Mouse (Mus musculus): Measurements from ENCODE around the gene Sox11. TPM values are rescaled to one million over a fixed set of nuclear protein-coding genes. Genes with fewer than 3 reads are reported as not detected.

Sox11 gene
- total RNA-seq, 2 experiments from 2014 or later, result 0.06 to 0.10 TPM

DNA sequence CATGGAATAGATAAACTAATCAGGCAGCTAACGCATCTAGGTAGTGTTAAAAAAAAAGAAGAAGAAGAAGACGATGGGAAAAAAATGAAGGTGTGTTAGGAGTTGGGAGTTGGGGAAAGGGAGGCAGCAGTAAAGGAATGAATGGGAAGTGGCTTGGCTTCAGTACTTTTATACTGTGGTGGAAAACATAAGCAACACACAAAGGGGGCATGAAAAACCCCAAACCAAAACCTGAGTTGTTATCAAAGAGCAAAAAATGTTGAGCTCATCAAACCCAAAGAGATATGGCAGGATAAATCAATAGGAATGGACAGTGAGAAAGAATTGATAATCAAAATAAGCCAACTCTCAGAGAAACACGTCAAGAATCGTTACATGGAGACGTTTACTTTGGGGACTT lies 5.6 kb downstream of the Sox11 start:
- DNase-seq (ENCODE audit: low spot score in 2 of 2), result no peak

DNA sequence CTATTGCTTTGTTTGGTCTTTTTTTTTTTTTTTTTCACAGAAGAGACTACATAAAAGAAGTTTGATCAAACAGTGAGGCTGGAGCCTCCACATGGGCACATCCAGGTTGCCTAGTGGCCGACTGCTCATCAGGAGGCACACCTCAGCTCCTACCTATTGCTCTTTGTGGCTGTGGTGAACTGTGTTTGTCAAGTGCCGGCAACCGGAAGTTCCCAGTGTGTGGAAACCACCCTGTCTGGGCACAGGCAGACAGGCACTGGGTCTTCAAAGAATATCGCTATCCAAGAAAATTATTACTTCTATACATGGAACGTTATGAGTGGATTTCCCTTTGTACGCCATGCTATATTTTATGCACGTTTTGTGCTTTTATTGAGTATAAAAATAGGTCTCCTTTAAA lies 6.0 kb downstream of the Sox11 start:
- DNase-seq (ENCODE audit: low spot score in 2 of 2), result no peak

DNA sequence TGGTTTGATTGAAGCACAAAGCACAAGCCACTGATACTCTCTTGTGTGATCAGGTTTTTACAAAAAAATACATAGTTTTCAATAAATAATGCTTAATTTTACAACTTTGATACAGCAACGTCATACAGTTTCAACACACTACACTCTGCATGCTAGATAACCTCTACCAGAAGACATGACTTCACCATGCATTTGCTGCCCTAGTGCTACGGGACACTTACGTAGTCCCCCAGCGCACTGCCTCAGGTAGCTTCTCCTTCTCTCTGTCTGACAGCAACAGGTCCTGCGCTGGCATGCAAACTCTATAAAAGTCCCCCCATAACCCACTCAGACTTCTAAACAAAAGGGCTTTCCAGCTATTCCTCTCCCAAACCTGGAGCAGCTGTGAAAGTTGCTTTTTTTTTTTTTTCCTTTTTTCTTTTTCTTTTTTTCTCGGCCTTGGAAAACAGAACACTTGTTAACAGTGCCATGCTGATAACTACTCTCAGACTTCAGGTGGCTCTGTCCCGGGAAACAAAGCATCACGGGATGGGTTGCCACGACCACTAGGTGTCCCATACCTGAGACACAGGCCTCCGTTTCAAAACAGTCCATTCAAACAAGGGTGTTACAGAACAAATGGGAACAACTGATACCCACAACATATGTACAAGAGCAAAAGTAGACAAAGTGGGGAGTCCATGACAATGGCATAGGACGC lies 6.9 kb downstream of the Sox11 start:
- DNase-seq (ENCODE audit: low spot score in 2 of 2), result no peak

DNA sequence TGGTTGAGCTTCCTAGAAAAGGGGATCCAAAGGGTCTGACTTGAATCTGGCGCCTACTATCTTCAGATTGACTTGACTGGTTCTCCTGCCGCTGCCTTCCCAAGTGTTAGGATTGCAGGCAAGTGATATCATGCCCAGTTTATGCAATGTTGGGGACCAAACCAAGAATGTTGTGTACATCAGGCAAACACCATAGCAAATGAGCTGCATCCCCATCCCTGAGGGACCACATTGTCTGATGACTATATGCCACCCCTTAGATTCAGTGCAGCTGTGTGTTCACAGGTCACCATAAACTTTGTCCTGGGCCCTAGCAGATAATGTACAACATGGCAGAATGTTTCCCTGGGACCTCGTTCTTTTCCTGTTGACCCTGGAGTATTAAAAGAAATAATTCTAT lies 8.8 kb downstream of the Sox11 start:
- DNase-seq (ENCODE audit: low spot score in 2 of 2), result no peak

DNA sequence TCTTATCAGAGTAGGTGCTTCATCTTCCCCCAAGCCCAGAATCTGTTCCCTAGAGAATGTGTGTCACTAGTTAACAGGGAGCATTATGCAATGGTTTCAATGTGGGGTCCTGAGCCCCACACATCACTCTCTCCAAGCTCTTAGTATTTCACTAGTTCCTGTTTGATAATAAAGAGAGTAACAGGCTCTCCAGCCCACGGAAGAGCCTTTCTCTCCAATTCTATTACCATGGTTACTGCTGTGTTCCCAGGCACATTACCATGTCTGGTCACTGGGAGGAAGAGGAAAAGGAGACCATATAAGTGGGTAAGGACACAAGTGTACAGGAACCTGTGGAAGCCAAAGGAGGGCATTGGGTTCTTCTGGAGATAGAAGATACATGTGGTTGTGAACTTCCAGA lies 19.0 kb downstream of the Sox11 start:
- DNase-seq (ENCODE audit: low spot score in 2 of 2), result no peak

DNA sequence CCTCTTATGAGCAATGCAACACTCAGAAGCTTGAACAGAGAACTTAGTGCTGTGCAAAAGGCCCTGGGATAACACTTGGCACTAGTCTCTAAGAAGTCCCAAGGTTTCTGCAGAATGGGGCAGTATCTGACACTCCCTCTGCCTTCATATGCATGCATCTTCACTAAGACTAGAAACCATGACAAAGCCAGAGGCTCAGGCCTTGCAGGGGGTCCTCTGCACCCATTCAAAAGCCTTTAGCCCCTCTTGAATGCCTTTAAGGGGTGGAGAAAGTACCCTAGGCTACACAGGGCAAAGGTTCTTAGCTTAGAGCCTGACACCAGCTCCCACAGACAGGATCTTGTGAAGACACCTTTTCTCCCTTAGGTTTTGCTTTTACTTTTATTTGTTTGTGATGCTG lies 21.7 kb downstream of the Sox11 start:
- DNase-seq (ENCODE audit: low spot score in 2 of 2), result no peak

DNA sequence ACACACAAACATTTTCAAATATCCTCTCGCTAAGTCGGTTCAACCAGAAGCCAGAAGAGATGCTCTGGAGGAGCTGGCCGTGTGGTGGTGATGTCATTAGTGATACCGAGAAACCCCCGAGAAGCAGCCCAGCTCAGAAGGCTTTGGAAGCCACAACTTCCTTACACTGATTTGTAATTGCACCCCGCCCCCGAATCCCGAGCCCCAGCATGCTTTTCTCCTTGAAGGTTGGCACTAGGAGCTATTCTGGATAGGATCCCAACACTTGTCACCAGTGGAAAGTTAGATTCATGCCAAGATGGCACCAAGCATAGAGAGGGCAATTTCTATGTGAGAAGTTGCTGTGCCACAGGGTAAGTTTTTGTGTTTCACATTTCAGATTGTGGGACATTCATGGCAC lies 29.4 kb downstream of the Sox11 start:
- DNase-seq (ENCODE audit: low spot score in 2 of 2), result no peak

DNA sequence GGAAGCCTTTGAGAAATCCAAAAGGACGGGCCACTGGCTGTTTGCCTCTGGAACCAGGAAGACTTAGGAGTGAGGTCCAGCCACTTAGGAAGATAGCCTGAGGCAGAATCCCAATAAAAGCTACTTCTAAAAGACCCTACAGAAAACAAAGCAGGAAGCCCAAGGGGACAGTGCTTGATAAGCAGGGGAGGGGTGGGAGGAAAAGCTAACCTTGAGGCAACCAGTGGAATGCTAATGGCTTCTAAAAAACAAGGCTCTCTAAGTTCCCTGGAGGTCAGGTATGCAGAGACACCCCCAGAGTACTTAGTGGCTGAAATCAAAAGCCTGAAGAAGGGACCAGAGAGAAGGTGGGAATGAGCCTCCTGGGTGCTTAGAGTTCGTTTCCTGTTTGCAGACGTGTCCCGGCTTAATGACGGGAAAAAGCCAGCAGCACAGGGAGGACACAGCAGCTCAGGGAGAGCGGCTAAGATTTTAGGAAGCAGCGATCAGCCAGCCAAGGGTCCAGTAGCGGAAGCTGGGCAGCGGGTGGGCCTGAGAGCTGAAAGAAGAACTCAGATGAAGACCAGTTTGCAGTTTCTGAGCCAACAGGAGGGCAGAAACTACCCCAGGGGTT lies 30.4 kb downstream of the Sox11 start:
- no peak for DNase-seq (ENCODE audit: low spot score in 2 of 2)

DNA sequence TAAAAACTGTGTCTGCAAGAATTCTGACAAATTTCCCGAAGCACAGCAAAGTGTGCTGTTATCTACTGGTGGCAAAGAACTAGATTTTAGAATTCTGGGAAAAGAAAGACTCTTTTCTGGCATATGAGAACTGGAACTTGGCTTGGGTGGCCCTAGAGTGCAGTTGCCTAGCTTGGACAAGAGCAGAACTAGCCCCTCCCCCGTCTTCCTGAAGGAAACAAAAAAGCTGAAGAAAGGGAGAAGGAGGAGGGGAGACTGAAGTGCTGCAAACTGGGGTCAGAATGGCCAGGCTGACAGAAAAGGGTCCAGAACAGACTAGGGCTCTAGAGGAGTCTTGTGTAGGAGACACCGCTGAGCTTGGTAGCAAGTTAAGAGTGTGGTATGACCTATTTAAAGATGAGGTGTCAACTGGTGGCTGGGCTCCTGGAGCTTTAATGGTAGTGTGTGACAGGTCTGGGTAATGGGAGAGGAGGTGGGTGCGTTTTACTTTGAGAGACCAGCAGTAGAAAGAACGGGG lies 31.0 kb downstream of the Sox11 start:
- DNase-seq (ENCODE audit: low spot score in 2 of 2), result no peak

DNA sequence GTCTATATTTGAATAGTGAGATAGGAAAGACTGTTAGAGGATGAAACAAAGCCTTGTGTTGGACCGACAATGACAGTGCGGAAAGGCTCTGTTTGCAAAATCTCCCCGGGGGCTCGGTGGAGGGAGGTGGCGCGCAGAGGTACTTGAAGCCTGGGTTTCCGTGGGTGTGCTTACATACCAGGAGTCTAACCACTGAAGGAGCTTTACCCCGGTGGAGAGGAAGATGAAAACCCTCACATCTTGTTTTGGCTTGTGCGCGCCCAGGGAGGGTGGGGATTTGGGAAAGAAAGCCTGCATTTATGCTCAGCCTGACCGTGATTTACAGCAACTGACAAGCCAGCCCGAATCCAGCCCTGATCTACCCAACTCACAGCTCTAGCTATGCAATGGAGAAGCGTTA lies 31.7 kb downstream of the Sox11 start:
- DNase-seq (ENCODE audit: low spot score in 2 of 2), result no peak

DNA sequence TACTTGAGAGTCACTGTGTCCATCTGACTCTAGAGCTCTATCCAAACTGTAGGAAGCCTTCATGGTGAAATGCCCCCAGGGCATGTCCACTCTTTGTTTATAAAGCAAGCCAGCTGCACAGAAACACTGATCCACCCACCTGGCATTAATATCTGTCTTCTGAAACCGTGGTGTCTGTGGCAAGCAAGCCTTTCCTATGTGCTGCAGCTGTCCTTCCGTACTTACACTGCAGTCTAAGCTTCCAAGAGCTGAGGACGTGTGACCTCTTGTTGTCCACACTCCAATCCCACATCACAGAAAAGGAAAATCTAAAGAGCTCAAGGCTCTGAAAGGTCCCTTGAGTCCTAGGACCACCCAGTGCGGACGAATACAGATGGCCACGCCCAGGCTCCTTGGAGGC lies 32.4 kb downstream of the Sox11 start:
- no peak for DNase-seq (ENCODE audit: low spot score in 2 of 2)

DNA sequence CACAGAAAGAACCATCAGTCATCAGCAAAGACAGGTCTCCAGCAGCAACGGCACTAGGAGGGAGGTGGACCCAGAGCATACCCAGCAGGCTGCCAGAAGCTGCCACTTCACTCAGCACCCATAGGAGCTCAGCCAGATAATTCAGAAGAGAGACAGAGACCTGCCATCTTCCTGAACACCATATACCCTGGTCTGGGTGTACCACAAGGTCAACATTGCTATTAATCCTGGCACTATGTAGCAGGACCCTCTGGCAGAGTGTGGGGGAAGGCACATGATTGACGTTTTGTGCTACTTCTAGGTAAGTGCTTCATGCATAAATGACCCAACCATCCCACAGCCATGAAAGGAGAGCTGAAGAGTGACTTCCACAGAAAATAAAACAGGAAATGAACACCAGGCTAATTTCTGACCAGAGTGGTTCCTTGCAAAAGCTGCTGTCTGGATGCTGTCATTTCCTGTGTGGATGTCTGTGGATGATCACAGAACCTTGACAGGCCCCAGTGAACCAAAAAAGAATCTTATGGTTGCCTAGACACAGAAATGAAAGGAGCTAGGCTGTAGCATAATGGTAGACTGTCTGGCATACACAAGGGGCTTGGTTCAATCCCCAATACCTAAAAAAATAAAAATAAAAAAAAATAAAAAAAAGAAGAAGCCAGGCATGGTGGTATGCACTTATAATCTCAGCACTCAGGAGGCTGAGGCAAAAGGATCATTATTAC lies 37.5 kb downstream of the Sox11 start:
- no peak for DNase-seq (ENCODE audit: low spot score in 2 of 2)

DNA sequence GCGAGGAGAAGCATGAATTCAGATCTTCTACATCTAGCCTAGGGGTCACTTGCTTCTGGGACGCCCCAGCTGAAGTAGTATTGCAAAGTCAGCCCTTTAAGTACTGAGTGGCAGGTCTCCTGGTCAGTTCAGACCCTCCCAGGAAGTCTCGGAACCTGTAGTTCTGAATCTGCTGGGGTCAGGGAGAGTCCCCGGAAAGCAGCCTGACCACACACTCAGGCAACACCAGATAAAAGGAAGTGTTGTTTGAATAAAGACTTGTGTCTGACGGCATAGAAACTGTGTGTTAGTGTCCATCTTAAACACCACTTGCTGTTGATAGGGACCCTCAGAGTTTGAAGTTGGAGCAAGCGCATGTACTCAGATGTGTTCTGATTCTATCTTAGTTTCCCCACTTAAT lies 39.2 kb downstream of the Sox11 start:
- no peak for DNase-seq (ENCODE audit: low spot score in 2 of 2)

DNA sequence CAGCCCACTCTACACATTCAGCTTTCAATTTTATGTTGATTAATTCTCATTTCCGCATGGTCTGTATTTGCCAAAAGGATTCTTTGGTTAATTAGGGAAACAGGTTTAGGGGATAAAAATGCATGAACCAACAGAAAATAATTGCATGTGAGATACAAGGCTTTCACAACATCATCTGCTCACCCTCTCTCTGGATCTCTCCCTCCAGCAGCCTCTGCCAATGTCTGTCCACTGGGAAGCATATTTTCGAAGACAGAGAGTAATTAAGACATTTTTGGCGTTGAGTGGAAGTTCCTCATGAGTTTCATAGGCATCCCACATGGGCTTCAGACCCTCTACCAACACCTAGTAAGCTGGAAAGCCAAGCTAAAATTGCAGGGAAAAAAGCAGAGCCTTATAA lies 43.7 kb downstream of the Sox11 start:
- no peak for DNase-seq (ENCODE audit: low spot score in 2 of 2)

DNA sequence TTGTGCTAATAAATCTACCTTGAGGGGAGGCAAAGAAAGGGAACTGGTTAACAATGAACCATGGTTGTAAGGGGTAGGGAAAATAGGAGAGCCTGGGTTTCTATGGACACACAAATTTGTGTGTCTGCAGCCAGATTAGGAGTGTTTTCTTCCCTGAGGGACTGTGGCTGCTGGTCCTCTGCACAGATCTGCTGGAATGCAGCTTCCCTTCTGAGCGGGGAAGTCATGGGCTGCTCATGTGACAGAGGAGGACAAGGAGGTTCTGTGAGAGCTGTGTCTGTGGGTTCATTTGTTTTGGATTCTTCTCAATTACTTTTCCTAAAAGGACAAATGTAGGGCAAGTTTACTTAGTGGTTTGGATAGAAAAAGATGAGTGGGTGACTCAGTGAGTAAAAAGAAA lies 48.2 kb downstream of the Sox11 start:
- no peak for DNase-seq (ENCODE audit: low spot score in 2 of 2)

DNA sequence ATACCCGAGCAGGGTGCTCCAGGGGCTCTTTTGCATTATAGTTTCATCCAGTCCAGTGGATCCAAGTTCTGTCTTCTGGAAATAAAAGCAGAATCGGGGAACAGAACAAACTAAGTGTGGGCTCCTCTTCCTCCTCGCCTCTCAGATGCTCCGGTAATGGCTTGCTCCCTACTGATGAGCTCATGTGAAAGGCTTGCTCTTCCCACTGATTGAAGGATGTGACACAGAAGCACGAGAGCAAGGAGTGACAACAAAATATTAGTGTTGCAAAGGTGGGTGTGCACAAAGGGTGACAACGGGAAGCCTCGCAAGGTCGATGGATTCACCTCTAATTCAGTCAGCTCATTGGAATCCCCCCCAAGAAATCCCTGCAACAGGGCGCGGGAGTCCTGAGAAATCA lies 48.6 kb downstream of the Sox11 start:
- no peak for DNase-seq (ENCODE audit: low spot score in 2 of 2)

DNA sequence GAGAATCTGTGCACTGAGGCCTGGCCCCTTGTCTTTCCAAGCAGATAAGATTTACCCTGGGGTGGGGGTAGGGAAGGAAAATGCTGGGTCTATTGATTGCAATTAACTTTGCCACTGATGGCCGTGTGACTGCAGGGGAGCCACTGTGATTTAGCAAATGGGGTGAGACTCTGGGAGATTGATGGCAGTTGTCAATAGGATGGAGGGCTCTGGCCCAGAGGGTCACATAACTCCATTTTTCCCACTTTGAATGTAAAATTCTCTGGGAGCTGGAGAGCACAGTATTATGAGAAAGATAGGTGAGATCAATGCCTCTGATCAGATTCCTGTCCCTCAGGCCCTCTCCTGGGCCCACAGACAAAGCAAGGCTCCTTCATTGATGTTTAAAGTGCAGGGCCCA lies 49.2 kb downstream of the Sox11 start:
- no peak for DNase-seq (ENCODE audit: low spot score in 2 of 2)

Measured in adrenal gland, adult 18-20 months (tissue).